Mouse (Mus musculus): ENCODE results near the gene Kif6. TPM values are rescaled to one million over a fixed set of nuclear protein-coding genes. Genes with fewer than 3 reads are reported as not detected.

Kif6 gene
- polyA plus RNA-seq, 1 experiment from 2014 or later = 2.8 TPM

DNA sequence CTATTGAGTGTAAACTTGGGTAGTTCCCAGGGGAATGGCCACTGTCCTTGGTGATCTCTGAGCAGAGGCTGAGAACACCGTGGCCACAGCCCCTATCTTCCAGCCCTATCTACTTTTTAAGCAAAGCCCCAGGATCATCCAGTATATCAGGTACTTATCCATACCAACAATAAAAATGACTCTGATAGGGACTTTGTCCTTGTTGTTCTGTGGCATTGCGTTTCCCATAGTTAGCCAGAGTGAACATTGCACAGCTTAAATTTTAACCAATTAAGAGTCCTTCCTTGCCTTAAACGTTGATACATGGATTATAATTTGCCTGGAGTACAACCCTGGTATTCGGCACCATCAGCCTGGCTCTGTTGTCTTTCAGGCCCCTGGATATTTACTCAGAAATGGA, 112.0 kb downstream of the Kif6 start:
- H3K27me3 ChIP-seq (ENCODE audit: poor library complexity, severe bottlenecking) = no peaks in the 10 kb centered on the region
- H3K4me1 ChIP-seq = no peaks in the 10 kb centered on the region
- H3K36me3 ChIP-seq (replicated peaks) = no peaks in the 10 kb centered on the region
- H3K4me3 ChIP-seq = no peak overlapping the region
- no peak for DNase-seq (ENCODE audit: extremely low spot score, low spot score)
- WGBS = 90% methylated on average over 4 of the region's 4 CpGs
- H3K9me3 ChIP-seq = peaks cover 3% of the 10 kb centered on the region; the same call in 1 of the 2 replicates
- H3K27ac ChIP-seq = no peak overlapping the region

DNA sequence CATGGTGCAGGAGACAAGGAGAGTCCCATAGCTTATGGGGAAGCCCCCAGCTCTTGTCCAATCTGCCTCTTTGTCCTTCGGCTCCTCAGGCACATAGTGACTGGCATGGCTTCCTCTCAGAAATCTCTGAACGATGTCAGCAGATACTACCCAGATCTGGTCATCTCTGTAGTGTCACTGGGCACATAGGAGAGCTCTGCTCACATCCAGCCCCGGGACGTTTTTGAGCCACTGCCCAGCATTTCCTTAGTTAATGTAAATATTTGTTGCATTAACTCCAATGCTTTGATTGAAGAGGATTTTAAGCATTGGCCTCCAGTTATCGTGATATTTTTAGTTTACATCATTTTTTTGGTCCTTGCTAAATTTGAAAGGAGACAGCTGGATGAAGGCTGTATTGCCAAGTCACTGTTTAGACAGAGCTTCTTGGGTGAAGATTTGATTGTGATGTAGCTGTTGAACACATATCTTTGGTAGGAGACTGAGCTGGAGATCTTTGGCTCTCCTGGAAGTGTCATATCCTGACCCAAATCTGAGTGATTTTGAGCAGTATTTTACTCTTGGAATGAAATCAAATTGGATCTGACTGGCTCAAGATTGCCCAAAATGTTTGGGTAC, 112.6 kb downstream of the Kif6 start:
- H3K9me3 ChIP-seq = peaks cover 3% of the 10 kb centered on the region; the same call in 1 of the 2 replicates
- no peaks in the 10 kb centered on the region for H3K27me3 ChIP-seq (ENCODE audit: poor library complexity, severe bottlenecking)
- H3K4me3 ChIP-seq = no peak overlapping the region
- no peak for DNase-seq (ENCODE audit: extremely low spot score, low spot score)
- no peaks in the 10 kb centered on the region for H3K36me3 ChIP-seq (replicated peaks)
- 92% methylated on average over 5 of the region's 5 CpGs for WGBS
- H3K27ac ChIP-seq = no peak overlapping the region
- H3K4me1 ChIP-seq = no peaks in the 10 kb centered on the region

DNA sequence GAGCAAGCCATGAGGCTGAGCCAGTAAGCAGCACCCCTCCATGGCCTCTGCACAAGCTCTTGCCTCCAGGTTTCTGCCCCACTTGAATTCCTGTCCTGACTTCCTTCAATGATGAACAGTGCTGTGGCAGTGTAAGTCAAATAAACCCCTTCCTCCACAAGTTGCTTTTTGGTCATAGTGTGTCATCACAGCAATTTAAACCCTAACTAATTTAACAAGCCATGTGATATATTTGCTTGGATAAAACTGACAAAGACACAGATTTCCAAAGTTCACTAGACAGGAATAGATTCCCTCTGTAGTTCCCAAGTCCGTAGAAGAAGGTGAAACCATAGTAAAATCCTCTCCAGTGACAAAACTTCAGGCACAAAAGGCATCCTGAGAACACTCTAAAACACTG, 114.9 kb downstream of the Kif6 start:
- Histone ChIP-seq H3K4me1 (no peaks in the 10 kb centered on the region), H3K9me3 (peaks cover 3% of the 10 kb centered on the region; the same call in 1 of the 2 replicates), H3K4me3 (no peak overlapping the region), H3K36me3 (replicated peaks) (no peaks in the 10 kb centered on the region), H3K27ac (no peak overlapping the region), H3K27me3 (ENCODE audit: poor library complexity, severe bottlenecking) (no peaks in the 10 kb centered on the region)
- WGBS = 87% methylated on average over 1 of the region's 1 CpGs
- DNase-seq (ENCODE audit: extremely low spot score, low spot score) = no peak

DNA sequence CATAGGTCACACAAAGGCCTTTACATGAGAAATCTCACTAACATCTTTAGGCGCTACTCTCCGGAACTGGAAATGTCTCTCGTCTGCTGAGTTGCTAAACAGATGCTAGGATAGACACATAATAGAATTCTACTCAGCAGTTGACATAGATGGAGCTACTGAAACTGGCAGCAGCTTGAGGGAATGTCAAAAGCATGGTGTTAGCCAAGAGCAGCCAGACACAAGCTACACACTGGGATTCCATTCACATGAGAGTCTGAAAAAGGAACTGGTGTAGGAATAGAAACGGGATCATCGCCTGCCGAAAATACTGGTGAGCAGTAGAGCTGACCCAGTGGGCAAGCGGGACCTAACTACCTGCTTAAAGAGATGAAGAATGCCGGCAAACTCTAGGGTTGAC, 117.8 kb downstream of the Kif6 start:
- no peaks in the 10 kb centered on the region for H3K36me3 ChIP-seq (replicated peaks)
- H3K27ac ChIP-seq = no peak overlapping the region
- no peaks in the 10 kb centered on the region for H3K27me3 ChIP-seq (ENCODE audit: poor library complexity, severe bottlenecking)
- WGBS = 95% methylated on average over 8 of the region's 8 CpGs
- no peak for DNase-seq (ENCODE audit: extremely low spot score, low spot score)
- H3K9me3 ChIP-seq = peaks cover 6% of the 10 kb centered on the region
- no peak overlapping the region for H3K4me3 ChIP-seq
- no peaks in the 10 kb centered on the region for H3K4me1 ChIP-seq

DNA sequence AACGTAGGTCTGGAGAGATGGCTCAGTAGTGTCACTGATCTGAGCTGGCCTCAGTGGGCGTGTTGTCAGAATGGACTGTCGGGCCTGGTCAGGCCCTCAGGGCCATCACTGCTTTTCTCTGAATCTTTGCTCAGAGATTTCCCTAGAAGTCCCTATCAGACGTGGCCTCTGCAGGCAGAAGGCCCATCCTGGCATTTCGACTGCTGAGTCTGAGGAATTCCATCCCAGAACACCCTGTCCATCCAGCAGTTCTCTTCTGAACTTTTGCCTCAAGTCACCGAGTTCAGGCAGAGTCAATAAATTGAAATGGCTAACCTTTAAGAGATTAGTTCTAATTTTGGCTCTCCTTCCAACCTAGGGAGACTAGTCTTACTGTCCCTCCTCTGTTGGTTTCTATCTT, 119.1 kb downstream of the Kif6 start:
- Histone ChIP-seq H3K27me3 (ENCODE audit: poor library complexity, severe bottlenecking) (no peaks in the 10 kb centered on the region), H3K36me3 (replicated peaks) (no peaks in the 10 kb centered on the region), H3K27ac (no peak overlapping the region), H3K4me1 (no peaks in the 10 kb centered on the region), H3K9me3 (peaks cover 6% of the 10 kb centered on the region), H3K4me3 (no peak overlapping the region)
- DNase-seq (ENCODE audit: extremely low spot score, low spot score) = no peak
- 86% methylated on average over 6 of the region's 6 CpGs for WGBS

DNA sequence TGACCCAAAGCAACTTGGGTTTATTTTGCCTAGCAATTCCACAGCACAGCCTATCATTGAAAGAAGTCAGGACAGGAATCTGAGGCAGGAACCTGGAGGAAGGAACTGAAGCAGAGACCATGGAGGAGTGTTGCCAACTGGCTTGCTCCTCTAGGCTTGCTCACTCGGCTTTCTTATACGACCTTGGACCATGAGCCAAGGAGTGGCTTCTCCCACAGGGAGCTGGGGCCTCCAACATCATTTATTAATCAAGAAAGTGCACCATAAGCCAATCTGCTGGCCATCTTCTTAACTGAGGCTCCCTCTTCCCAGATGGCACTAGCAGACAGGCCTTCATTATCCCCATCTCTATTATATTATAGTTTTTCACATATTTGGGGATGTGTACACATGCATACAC, 119.8 kb downstream of the Kif6 start:
- H3K27ac ChIP-seq = no peak overlapping the region
- H3K4me3 ChIP-seq = no peak overlapping the region
- no peaks in the 10 kb centered on the region for H3K27me3 ChIP-seq (ENCODE audit: poor library complexity, severe bottlenecking)
- peaks cover 6% of the 10 kb centered on the region for H3K9me3 ChIP-seq
- no peak for DNase-seq (ENCODE audit: extremely low spot score, low spot score)
- H3K36me3 ChIP-seq (replicated peaks) = no peaks in the 10 kb centered on the region
- WGBS = 93% methylated on average over 2 of the region's 2 CpGs
- H3K4me1 ChIP-seq = no peaks in the 10 kb centered on the region

DNA sequence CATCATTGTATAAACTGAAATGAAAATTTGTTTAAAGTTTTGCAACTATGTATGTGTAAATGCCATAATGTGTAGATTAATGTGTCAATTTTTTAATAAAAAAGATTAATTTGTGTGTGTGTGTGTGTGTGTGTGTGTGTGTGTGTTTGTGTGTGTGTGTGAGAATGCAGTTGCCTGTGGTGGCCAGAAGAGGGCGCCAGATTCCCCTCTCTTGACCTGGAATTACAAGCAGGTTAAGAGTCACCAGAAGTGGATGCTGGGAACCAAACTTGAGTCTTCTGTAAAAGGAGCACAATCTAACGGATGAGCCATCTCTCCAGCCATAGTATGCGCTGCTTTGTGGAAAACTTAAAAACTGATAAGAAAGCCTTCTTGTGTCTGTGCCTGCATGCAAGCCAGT, 121.4 kb downstream of the Kif6 start:
- Histone ChIP-seq H3K27me3 (ENCODE audit: poor library complexity, severe bottlenecking) (no peaks in the 10 kb centered on the region), H3K9me3 (peaks cover 3% of the 10 kb centered on the region; the same call in 1 of the 2 replicates), H3K4me3 (no peak overlapping the region), H3K36me3 (replicated peaks) (no peaks in the 10 kb centered on the region), H3K27ac (no peak overlapping the region), H3K4me1 (no peaks in the 10 kb centered on the region)
- 75% methylated on average over 3 of the region's 3 CpGs for WGBS
- no peak for DNase-seq (ENCODE audit: extremely low spot score, low spot score)

DNA sequence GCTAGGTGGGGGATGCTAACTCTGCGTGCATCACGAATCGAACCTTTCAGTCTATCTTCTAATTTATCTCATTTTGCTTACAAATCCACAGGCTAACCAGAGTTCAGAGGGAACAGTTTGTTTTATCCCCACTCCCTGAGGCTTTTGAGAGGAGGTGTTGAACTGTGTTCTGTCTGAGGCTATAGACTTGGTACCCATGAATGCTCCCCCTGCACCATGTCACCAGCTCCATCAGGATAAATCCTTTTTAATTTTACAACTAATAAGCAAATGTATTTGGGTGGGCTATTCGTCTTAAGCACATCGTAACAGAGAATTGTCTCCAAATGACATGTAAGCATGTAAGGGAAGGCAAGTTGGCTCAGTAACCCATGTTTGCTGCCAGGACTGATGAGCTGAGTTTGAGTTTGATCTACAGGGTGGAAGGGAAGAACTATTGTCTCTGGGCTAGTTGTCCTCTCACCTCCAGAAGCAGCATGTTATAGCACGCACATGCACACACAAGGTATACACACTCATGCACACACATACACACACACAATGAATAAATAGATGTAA, 122.4 kb downstream of the Kif6 start:
- Histone ChIP-seq H3K4me1 (no peaks in the 10 kb centered on the region), H3K36me3 (replicated peaks) (no peaks in the 10 kb centered on the region), H3K27me3 (ENCODE audit: poor library complexity, severe bottlenecking) (no peaks in the 10 kb centered on the region), H3K4me3 (no peak overlapping the region), H3K27ac (no peak overlapping the region), H3K9me3 (peaks cover 3% of the 10 kb centered on the region; the same call in 1 of the 2 replicates)
- WGBS = 95% methylated on average over 6 of the region's 6 CpGs
- no peak for DNase-seq (ENCODE audit: extremely low spot score, low spot score)

DNA sequence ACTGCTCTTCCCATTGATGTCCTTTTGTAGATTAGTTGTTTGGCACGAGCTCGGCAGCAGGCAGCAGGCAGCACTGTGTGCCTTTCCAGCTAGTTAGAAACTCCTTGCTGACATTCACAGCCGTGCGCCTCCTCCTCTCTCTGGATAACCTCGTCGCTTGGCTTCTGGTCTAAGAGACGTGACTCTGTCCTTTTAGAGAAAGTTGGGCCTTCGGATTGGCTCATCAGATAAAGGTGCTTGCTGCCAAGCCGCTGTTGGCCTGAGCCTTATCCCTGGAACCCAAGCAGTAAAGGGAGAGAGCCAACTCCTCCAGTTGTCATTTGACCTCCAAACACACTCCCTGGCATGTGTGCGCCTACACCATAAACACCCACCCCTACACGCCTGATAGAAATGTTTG, 123.4 kb downstream of the Kif6 start:
- no peaks in the 10 kb centered on the region for H3K27me3 ChIP-seq (ENCODE audit: poor library complexity, severe bottlenecking)
- no peak overlapping the region for H3K4me3 ChIP-seq
- no peaks in the 10 kb centered on the region for H3K4me1 ChIP-seq
- H3K9me3 ChIP-seq = peaks cover 3% of the 10 kb centered on the region; the same call in 1 of the 2 replicates
- 88% methylated on average over 11 of the region's 11 CpGs for WGBS
- DNase-seq (ENCODE audit: extremely low spot score, low spot score) = no peak
- H3K36me3 ChIP-seq (replicated peaks) = no peaks in the 10 kb centered on the region
- no peak overlapping the region for H3K27ac ChIP-seq

DNA sequence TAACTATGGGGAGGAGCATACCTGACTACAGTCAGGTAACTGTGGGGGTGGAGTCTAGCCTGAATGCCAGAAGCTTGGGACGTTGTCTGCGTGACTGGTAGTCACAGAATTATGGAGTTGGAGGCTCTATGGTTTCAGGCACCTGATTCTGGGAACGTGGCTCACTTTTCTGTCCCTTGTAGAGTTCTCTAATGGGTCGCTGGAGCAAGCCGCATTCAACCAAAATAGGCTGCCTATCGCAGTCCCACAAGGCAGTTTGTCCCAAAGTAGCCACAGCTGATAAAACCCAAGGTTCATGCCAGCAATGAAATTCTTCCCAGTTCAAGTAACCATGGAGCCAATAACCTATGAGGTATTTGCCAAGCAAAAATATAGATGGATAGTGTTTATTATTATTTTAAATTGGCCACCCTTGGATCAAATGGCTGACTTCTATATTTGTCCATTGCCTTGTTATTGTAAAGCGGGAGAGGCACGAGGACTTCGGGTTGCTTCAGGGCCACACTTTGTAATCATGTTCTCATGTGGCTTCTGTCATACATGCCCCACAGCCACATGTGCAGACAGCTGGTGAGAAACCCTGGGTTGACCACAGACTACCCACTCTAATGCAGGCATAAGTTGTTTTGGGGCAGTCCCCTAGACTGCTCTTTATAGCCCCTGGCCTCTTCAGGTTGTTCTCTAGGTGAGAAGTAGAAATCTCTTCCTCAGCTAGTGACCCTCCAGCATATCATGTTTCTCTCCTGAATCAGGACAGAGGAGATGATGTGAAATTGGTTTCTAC, 125.2 kb downstream of the Kif6 start:
- 89% methylated on average over 9 of the region's 9 CpGs for WGBS
- DNase-seq (ENCODE audit: extremely low spot score, low spot score) = no peak
- Histone ChIP-seq H3K27ac (no peak overlapping the region), H3K36me3 (replicated peaks) (no peaks in the 10 kb centered on the region), H3K9me3 (peaks cover 3% of the 10 kb centered on the region; the same call in 1 of the 2 replicates), H3K4me3 (no peak overlapping the region), H3K27me3 (ENCODE audit: poor library complexity, severe bottlenecking) (no peaks in the 10 kb centered on the region), H3K4me1 (peaks cover 10% of the 10 kb centered on the region)

DNA sequence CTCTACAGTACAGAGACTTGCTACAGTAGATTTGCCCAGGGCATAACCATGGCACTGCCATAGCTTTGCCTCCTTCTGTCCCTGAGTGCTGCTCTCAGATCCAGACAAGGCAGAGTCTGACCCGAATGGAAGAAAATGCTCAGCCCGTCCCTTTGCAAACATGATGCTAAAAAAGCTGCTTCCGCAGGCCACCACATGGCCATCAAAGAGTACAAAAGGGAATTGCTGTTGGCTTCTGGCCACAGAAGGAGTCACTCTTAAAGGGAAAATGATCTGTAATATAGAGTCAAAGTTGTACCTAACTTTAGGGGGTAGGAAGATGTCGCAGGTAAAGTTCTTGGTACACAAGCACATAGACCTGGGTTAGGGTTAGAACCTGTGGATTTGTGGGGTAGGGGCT, 126.2 kb downstream of the Kif6 start:
- Histone ChIP-seq H3K27ac (no peak overlapping the region), H3K36me3 (replicated peaks) (no peaks in the 10 kb centered on the region), H3K4me3 (no peak overlapping the region), H3K9me3 (peaks cover 3% of the 10 kb centered on the region; the same call in 1 of the 2 replicates), H3K27me3 (ENCODE audit: poor library complexity, severe bottlenecking) (no peaks in the 10 kb centered on the region), H3K4me1 (peaks cover 10% of the 10 kb centered on the region)
- no peak for DNase-seq (ENCODE audit: extremely low spot score, low spot score)
- WGBS = 97% methylated on average over 4 of the region's 4 CpGs

DNA sequence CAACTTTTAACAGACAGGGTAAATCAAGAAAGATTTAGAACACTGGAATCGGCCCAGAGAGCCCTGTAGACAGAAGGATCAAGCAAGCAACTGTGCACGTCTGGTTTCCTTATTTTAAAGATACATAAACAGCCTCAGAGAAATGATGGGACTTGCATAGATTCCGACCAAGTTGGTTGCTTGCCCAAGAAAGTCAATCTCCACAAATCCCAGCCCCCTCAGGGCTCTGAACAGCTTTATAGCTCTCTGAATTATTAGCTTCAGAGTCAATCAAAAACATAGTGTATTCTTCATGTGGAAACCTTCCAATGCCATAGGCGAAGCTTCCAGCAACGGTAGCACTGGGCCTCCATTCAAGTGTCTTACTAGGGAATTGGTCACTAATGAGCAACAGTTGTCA, 127.0 kb downstream of the Kif6 start:
- Histone ChIP-seq H3K4me3 (no peak overlapping the region), H3K4me1 (peaks cover 10% of the 10 kb centered on the region), H3K9me3 (no peaks in the 10 kb centered on the region), H3K27ac (no peak overlapping the region), H3K27me3 (ENCODE audit: poor library complexity, severe bottlenecking) (no peaks in the 10 kb centered on the region), H3K36me3 (replicated peaks) (no peaks in the 10 kb centered on the region)
- no peak for DNase-seq (ENCODE audit: extremely low spot score, low spot score)
- WGBS = 83% methylated on average over 5 of the region's 5 CpGs

Data from forebrain, embryonic 10.5 days (tissue).